Mouse (Mus musculus): ENCODE data around the gene AU018091. TPM values are rescaled to one million over a fixed set of nuclear protein-coding genes. Genes with fewer than 3 reads are reported as not detected.
"Not testable (repeated sequence)": the region's sequence is repeated elsewhere in the genome, so short reads cannot be mapped to it uniquely, and the experiment has no call there.

AU018091 gene
- total and polyA plus RNA-seq, 2 experiments = not detected

- no peaks in the 10 kb centered on the region for H3K36me3 ChIP-seq (ENCODE audit: control insufficient read depth, insufficient read depth, low read length)
- 24% methylated on average over 1 of the region's 1 CpGs for WGBS
- TF ChIP-seq CTCF (IDR thresholded peaks at IDR 0.05; ENCODE audit: low read depth, low read length) (no peak), POLR2A (IDR thresholded peaks at IDR 0.05; ENCODE audit: extremely low read depth, insufficient read depth, low read length) (no peak)
These were observed 38.7 kb downstream of the AU018091 start for GRCm38 (mm10) chr7:3130342-3130741.

GRCm38 (mm10) chr7:3128564-3128963, 40.4 kb downstream of the AU018091 start:
- H3K27me3 ChIP-seq (ENCODE audit: control insufficient read depth, insufficient read depth, low read length); DNase-seq (ENCODE audit: extremely low read depth, low read depth, low spot score); H3K36me3 ChIP-seq (ENCODE audit: control insufficient read depth, insufficient read depth, low read length); H3K9ac ChIP-seq (ENCODE audit: low read depth, low read length); H3K4me1 ChIP-seq (ENCODE audit: control insufficient read depth, insufficient read depth, low read length); H3K4me3 ChIP-seq (ENCODE audit: insufficient read depth, low read depth, low read length); H3K27ac ChIP-seq (replicated peaks; ENCODE audit: insufficient read depth, low read depth, low read length); H3K79me2 ChIP-seq (ENCODE audit: control insufficient read depth, insufficient read depth, low read length): not testable (repeated sequence)

More at GRCm38 (mm10) chr7:3130342-3130741, 38.7 kb downstream of the AU018091 start:
- Histone ChIP-seq H3K9ac (ENCODE audit: low read depth, low read length) (no peak overlapping the region), H3K27ac (replicated peaks; ENCODE audit: insufficient read depth, low read depth, low read length) (no peak overlapping the region), H3K4me3 (ENCODE audit: insufficient read depth, low read depth, low read length) (no peak overlapping the region), H3K27me3 (ENCODE audit: control insufficient read depth, insufficient read depth, low read length) (no peaks in the 10 kb centered on the region), H3K4me1 (ENCODE audit: control insufficient read depth, insufficient read depth, low read length) (no peaks in the 10 kb centered on the region), H3K79me2 (ENCODE audit: control insufficient read depth, insufficient read depth, low read length) (no peaks in the 10 kb centered on the region)
- no peak for DNase-seq (ENCODE audit: extremely low read depth, low read depth, low spot score)

GRCm38 (mm10) chr7:3111193-3111592, 57.8 kb downstream of the AU018091 start:
- no CpG with 5 or more reads among the region's 6 CpGs for WGBS
- DNase-seq (ENCODE audit: extremely low read depth, low read depth, low spot score); H3K27me3 ChIP-seq (ENCODE audit: control insufficient read depth, insufficient read depth, low read length); H3K9ac ChIP-seq (ENCODE audit: low read depth, low read length); H3K4me3 ChIP-seq (ENCODE audit: insufficient read depth, low read depth, low read length); H3K27ac ChIP-seq (replicated peaks; ENCODE audit: insufficient read depth, low read depth, low read length); H3K79me2 ChIP-seq (ENCODE audit: control insufficient read depth, insufficient read depth, low read length); H3K36me3 ChIP-seq (ENCODE audit: control insufficient read depth, insufficient read depth, low read length); H3K4me1 ChIP-seq (ENCODE audit: control insufficient read depth, insufficient read depth, low read length): not testable (repeated sequence)

- WGBS = 74% methylated on average over 13 of the region's 13 CpGs
- peak; percentile 30 for TF ChIP-seq CTCF (IDR thresholded peaks at IDR 0.05; ENCODE audit: low read depth, low read length)
- DNase-seq (ENCODE audit: extremely low read depth, low read depth, low spot score) = not testable (repeated sequence)
These were observed 62.4 kb downstream of the AU018091 start for GRCm38 (mm10) chr7:3106516-3107077.

More at GRCm38 (mm10) chr7:3106516-3107077, 62.4 kb downstream of the AU018091 start:
- H3K27ac ChIP-seq (replicated peaks; ENCODE audit: insufficient read depth, low read depth, low read length); H3K36me3 ChIP-seq (ENCODE audit: control insufficient read depth, insufficient read depth, low read length); H3K4me3 ChIP-seq (ENCODE audit: insufficient read depth, low read depth, low read length); H3K9ac ChIP-seq (ENCODE audit: low read depth, low read length); H3K27me3 ChIP-seq (ENCODE audit: control insufficient read depth, insufficient read depth, low read length); H3K79me2 ChIP-seq (ENCODE audit: control insufficient read depth, insufficient read depth, low read length); H3K4me1 ChIP-seq (ENCODE audit: control insufficient read depth, insufficient read depth, low read length): not testable (repeated sequence)

Other genes with a start within 250 kb of the AU018091 start
- 5.8 and 7.0 TPM in 2 replicates for gene Nlrp12, start 80.5 kb upstream of the AU018091 start, total RNA-seq (2014; rRNA removed)
- 1.4 and 2.6 TPM in 2 replicates for gene Nlrp12, start 80.5 kb upstream of the AU018091 start, polyA plus RNA-seq (2012; rRNA removed)
- gene Myadm, start 119.9 kb upstream of the AU018091 start, total RNA-seq (2014; rRNA removed) = 6.6 and 9.6 TPM in 2 replicates
- 54.8 and 63.0 TPM in 2 replicates for gene Myadm, start 119.9 kb upstream of the AU018091 start, polyA plus RNA-seq (2012; rRNA removed)
- under 0.01 and 0.54 TPM in 2 replicates for gene Prkcg, start 120.0 kb upstream of the AU018091 start, total RNA-seq (2014; rRNA removed)
- gene Prkcg, start 120.0 kb upstream of the AU018091 start, polyA plus RNA-seq (2012; rRNA removed) = 0.19 and 0.26 TPM in 2 replicates
- gene Cacng7, start 163.8 kb upstream of the AU018091 start, total RNA-seq (2014; rRNA removed) = 0.13 and 0.37 TPM in 2 replicates
- gene Cacng7, start 163.8 kb upstream of the AU018091 start, polyA plus RNA-seq (2012; rRNA removed) = 0.29 and 0.86 TPM in 2 replicates
- gene Cacng8, start 221.5 kb upstream of the AU018091 start, total RNA-seq (2014; rRNA removed) = not detected in 2 replicates
- gene Cacng8, start 221.5 kb upstream of the AU018091 start, polyA plus RNA-seq (2012; rRNA removed) = not detected in 2 replicates

Measured in liver, adult 2 months (tissue).